Mouse (Mus musculus): Measurements from ENCODE around the gene Thpo. TPM values are rescaled to one million over a fixed set of nuclear protein-coding genes. Genes with fewer than 3 reads are reported as not detected.

Thpo gene
- polyA plus RNA-seq, 1 experiment, result 4.0 TPM

DNA sequence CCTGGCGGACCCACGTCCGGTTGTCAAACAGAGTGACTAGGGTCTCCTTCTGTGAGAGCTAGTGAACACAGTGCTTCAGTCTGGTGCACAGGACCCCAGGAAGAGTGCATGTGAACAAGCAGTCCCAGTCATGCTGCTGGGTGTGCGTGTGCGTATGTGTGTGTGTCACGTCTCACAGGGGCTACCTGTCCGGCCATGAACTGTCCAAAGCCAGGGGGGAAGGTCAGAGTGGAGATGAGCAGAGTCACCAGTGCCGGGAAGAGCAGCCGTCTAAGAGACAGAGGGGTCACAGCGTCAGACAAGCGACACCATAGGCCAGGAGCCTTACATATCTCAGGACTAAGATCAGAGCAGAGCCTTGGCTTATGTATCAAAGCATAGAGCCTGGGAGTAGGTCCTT lies 23.9 kb downstream of the Thpo start:
- no peak for TF ChIP-seq CTCF (IDR thresholded peaks at IDR 0.05; ENCODE audit: extremely low read depth, insufficient read length, insufficient replicate concordance, low read depth, low read length)
- TF ChIP-seq POLR2A (IDR thresholded peaks at IDR 0.05; ENCODE audit: low read depth, low read length), result no peak
- Histone ChIP-seq H3K4me1 (ENCODE audit: control insufficient read depth, insufficient read depth, insufficient read length, low read length) (peaks cover 6% of the 10 kb centered on the region), H3K36me3 (ENCODE audit: control insufficient read depth, insufficient read depth, low read length) (peaks cover 61% of the 10 kb centered on the region), H3K27me3 (ENCODE audit: control insufficient read depth, insufficient read depth, low read length) (no peaks in the 10 kb centered on the region), H3K27ac (ENCODE audit: insufficient read depth, low read depth, low read length) (no peak overlapping the region), H3K4me3 (ENCODE audit: low read depth, low read length) (no peak overlapping the region)
- WGBS, result 96% methylated on average over 11 of the region's 11 CpGs

DNA sequence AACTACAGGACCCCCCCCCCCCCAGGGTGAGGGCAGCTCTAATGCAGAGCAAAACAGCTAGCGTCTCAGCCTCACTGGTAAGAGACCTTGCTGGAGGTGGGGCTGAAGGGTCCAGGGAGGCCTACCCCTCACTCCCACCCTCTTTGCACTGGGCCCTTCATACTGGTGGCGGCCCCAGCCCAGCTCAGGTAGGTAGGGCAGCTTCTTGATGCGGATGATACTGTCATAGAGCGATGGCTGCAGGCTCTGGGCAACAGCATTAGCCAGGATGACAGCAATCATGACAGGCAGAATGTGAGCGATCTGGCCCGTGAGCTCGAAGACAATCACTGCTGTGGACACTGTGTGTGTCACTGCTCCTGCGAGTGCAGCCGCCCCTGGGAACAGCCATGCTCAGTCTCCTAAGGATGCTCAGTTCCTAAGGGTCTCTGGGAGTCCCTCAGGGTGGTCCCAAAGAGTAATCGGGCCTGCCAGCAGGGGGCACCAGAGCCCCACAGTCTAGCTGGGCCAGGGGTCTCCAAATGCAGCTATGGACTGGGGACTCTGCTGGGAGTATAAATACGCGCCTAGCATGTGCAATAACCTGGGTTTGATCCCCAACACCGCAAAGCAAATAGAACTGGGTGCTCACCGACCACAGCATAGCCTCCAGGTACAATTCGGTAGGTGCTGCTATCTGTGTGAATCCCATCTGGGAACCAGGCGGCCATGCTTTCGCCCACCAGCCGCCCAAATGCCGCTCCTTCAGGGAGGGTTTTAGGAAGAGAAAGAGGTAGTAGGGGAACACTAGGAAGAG lies 25.2 kb downstream of the Thpo start:
- H3K4me1 ChIP-seq (ENCODE audit: control insufficient read depth, insufficient read depth, insufficient read length, low read length), result peaks cover 6% of the 10 kb centered on the region
- no peaks in the 10 kb centered on the region for H3K27me3 ChIP-seq (ENCODE audit: control insufficient read depth, insufficient read depth, low read length)
- H3K27ac ChIP-seq (ENCODE audit: insufficient read depth, low read depth, low read length), result no peak overlapping the region
- TF ChIP-seq CTCF (IDR thresholded peaks at IDR 0.05; ENCODE audit: extremely low read depth, insufficient read length, insufficient replicate concordance, low read depth, low read length), result peak; percentile 63; the same call in 1 of the 2 replicates
- TF ChIP-seq POLR2A (IDR thresholded peaks at IDR 0.05; ENCODE audit: low read depth, low read length), result no peak
- no peak overlapping the region for H3K4me3 ChIP-seq (ENCODE audit: low read depth, low read length)
- 85% methylated on average over 19 of the region's 19 CpGs for WGBS
- peaks cover 64% of the 10 kb centered on the region for H3K36me3 ChIP-seq (ENCODE audit: control insufficient read depth, insufficient read depth, low read length)

DNA sequence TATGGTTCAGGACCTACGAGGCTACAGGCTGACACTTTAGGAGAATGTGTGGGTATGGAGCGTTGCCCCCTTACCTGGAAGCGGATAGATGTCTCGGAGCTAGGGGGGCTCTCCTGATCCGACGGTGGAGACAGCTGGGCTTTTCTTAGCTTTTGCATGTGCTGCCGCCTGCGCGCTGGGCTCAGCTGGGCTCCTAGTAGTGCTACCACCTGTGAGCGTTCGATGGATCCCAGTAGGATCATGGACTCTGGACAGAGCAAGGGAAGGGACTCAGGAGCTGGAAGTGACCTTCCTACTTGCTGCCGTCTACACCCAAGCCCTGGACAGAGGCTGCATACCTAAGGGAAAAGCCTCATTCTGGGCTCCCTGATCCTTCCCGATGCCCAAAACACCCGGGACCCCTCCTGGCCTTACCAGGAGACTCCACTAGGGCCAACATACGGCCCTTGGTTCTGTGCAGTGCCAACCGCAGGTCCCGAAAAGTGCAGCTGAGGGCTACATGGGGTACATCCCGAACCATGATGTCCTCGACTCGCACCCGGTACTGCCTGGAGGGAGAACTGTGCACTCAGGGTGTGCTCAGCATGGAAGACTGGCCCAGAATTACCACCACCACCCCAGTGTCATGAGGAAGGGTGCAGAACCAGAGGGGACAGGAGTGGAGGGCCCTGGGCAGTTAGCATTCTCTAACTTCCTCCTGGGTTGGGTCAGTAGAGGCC lies 25.9 kb downstream of the Thpo start:
- 94% methylated on average over 21 of the region's 21 CpGs for WGBS
- peaks cover 65% of the 10 kb centered on the region for H3K36me3 ChIP-seq (ENCODE audit: control insufficient read depth, insufficient read depth, low read length)
- no peak overlapping the region for H3K27ac ChIP-seq (ENCODE audit: insufficient read depth, low read depth, low read length)
- H3K27me3 ChIP-seq (ENCODE audit: control insufficient read depth, insufficient read depth, low read length), result no peaks in the 10 kb centered on the region
- peaks cover 2% of the 10 kb centered on the region for H3K4me1 ChIP-seq (ENCODE audit: control insufficient read depth, insufficient read depth, insufficient read length, low read length)
- TF ChIP-seq CTCF (IDR thresholded peaks at IDR 0.05; ENCODE audit: extremely low read depth, insufficient read length, insufficient replicate concordance, low read depth, low read length) (no peak), POLR2A (IDR thresholded peaks at IDR 0.05; ENCODE audit: low read depth, low read length) (no peak)
- H3K4me3 ChIP-seq (ENCODE audit: low read depth, low read length), result no peak overlapping the region

DNA sequence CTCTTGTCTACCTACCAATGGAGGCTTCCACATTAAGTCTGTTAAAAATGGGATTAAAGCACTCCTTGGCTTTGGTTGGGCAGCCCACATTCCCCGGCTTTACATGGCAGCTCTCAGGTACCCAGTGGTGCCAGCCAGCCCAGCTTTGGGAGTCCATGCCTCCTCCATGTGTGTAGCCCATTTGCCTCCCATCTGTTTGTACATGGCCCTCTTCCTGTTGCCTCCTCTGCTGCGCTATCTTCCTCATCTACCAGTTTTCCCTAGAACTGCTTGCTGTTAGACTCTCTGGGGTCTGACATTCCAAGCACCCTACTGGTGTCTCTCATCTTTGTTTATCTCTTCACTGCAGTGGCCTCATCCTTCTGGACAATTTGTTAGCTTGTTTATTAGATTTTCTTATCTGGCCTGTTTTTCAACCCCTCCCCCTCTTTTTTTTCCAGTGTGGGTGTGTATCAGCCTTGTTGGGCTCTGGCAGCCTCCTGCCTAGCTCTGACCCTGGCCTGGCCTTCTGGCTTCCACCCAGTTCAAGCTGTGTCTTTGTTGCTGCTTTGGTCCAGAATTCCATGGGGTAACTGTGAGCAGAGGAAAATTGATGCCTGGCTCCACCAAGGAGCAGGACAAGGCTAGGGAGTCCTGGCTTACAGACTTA lies 27.8 kb downstream of the Thpo start:
- H3K4me1 ChIP-seq (ENCODE audit: control insufficient read depth, insufficient read depth, insufficient read length, low read length), result no peaks in the 10 kb centered on the region; the same call in 1 of the 2 replicates
- WGBS, result 89% methylated on average over 2 of the region's 2 CpGs
- TF ChIP-seq POLR2A (IDR thresholded peaks at IDR 0.05; ENCODE audit: low read depth, low read length) (no peak), CTCF (IDR thresholded peaks at IDR 0.05; ENCODE audit: extremely low read depth, insufficient read length, insufficient replicate concordance, low read depth, low read length) (no peak)
- H3K27ac ChIP-seq (ENCODE audit: insufficient read depth, low read depth, low read length), result no peak overlapping the region
- peaks cover 60% of the 10 kb centered on the region for H3K36me3 ChIP-seq (ENCODE audit: control insufficient read depth, insufficient read depth, low read length)
- H3K27me3 ChIP-seq (ENCODE audit: control insufficient read depth, insufficient read depth, low read length), result no peaks in the 10 kb centered on the region
- no peak overlapping the region for H3K4me3 ChIP-seq (ENCODE audit: low read depth, low read length)

DNA sequence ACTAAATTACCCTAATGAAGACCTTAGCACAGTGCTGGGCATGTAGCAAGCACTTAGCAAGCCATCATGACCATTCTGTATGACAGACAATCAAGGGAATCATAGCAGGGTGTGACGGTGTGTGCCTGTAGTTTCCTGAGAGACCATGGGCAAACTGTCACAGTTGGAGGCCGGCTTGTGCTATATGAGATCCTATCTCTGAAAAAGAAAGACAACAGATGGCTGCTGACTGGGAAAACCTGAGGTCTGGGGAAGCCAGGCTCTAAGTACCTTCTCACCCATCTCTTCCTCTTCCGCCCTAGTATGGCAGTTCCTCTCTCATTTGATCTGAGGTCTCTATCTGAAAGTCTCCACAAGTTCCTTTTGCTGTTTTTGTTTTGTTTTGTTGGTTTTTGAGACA lies 28.5 kb downstream of the Thpo start:
- no peak overlapping the region for H3K4me3 ChIP-seq (ENCODE audit: low read depth, low read length)
- no peaks in the 10 kb centered on the region for H3K27me3 ChIP-seq (ENCODE audit: control insufficient read depth, insufficient read depth, low read length)
- WGBS, result 88% methylated on average over 3 of the region's 3 CpGs
- H3K4me1 ChIP-seq (ENCODE audit: control insufficient read depth, insufficient read depth, insufficient read length, low read length), result no peaks in the 10 kb centered on the region; the same call in 1 of the 2 replicates
- no peak for TF ChIP-seq POLR2A (IDR thresholded peaks at IDR 0.05; ENCODE audit: low read depth, low read length)
- no peak for TF ChIP-seq CTCF (IDR thresholded peaks at IDR 0.05; ENCODE audit: extremely low read depth, insufficient read length, insufficient replicate concordance, low read depth, low read length)
- H3K27ac ChIP-seq (ENCODE audit: insufficient read depth, low read depth, low read length), result no peak overlapping the region
- peaks cover 54% of the 10 kb centered on the region for H3K36me3 ChIP-seq (ENCODE audit: control insufficient read depth, insufficient read depth, low read length)

DNA sequence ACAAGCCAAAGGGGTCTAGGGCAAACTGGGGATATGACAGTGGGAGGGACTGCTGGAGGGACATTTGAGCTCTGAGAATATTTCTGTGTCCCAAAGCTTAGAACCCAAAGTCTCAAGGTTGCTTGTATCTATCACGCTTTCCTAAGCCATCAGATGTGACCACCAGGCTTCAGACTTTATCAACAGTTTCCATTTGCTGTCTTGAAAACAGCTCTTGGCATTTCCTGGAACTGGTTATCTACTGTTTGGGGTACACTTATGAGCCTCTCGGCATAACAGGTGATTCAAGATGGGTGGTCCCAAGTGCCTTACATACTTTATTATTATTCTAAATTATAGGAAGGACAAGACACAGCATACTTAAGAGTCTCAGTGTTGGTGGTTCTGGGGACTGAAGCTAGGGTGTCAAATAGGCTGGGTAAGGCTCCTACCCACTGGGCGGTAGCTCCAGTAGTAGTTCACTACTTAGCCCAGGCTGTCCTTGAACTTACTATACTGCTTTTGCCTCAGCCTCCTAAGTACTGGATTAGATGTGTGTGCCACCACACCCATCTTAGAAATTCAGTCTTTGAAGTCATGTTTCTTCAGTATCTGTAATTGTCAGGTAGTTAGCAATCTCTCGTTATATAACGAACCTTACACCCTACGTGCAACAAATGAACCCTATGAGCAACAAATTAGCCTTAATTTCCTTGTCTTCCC lies 30.5 kb downstream of the Thpo start:
- Histone ChIP-seq H3K4me1 (ENCODE audit: control insufficient read depth, insufficient read depth, insufficient read length, low read length) (no peaks in the 10 kb centered on the region), H3K27ac (ENCODE audit: insufficient read depth, low read depth, low read length) (no peak overlapping the region), H3K4me3 (ENCODE audit: low read depth, low read length) (no peak overlapping the region), H3K36me3 (ENCODE audit: control insufficient read depth, insufficient read depth, low read length) (peaks cover 40% of the 10 kb centered on the region), H3K27me3 (ENCODE audit: control insufficient read depth, insufficient read depth, low read length) (no peaks in the 10 kb centered on the region)
- TF ChIP-seq CTCF (IDR thresholded peaks at IDR 0.05; ENCODE audit: extremely low read depth, insufficient read length, insufficient replicate concordance, low read depth, low read length) (no peak), POLR2A (IDR thresholded peaks at IDR 0.05; ENCODE audit: low read depth, low read length) (no peak)
- 84% methylated on average over 6 of the region's 6 CpGs for WGBS
